Mouse (Mus musculus): Measurements from ENCODE around the gene Il31ra. TPM values are rescaled to one million over a fixed set of nuclear protein-coding genes. Genes with fewer than 3 reads are reported as not detected.
A peak's percentile ranks its signal among the peaks of the same experiment; 100 is the strongest.

The Il31ra gene
- polyA plus RNA-seq, 1 experiment from 2014 or later: 0.06 TPM

DNA sequence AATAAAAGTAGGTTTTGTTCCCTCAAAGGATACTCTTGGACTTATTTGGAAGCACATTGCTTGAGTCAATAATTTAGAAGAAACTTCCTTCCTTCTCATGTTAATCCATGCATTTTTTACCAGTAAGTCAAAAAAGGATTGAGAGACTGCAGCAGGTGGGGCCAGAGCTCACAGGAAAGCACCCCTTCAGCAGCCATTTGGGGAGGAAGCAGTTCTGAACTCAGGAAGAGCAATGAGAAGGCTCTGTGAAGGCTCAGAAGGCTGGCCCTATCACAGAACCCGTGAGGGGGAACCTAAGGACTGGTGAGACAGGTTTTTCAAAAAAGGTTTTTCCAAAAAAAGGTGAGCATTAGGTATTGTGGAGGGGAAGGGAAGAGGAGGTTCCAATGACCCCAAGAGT lies 79.6 kb downstream of the Il31ra start:
- Histone ChIP-seq H3K27me3 (ENCODE audit: insufficient read depth, low read length) (no peaks in the 10 kb centered on the region), H3K27ac (ENCODE audit: low read depth) (no peak overlapping the region), H3K4me1 (ENCODE audit: insufficient read depth) (no peaks in the 10 kb centered on the region), H3K4me2 (ENCODE audit: low read depth, low read length) (no peak overlapping the region), H3K4me3 (ENCODE audit: low read depth, low read length) (no peak overlapping the region), H3K9me3 (ENCODE audit: low read length) (no peaks in the 10 kb centered on the region), H3K36me3 (replicated peaks; ENCODE audit: insufficient read depth, low read length) (no peaks in the 10 kb centered on the region), H3K9ac (replicated peaks) (no peak overlapping the region)
- DNase-seq: no peak
- no peak for ATAC-seq
- WGBS (ENCODE audit: insufficient replicate concordance): 32% methylated on average over 1 of the region's 1 CpGs
- TF ChIP-seq EP300 (IDR thresholded peaks at IDR 0.05; ENCODE audit: low read depth) (no peak), CTCF (IDR thresholded peaks at IDR 0.05; ENCODE audit: low read depth) (no peak)

DNA sequence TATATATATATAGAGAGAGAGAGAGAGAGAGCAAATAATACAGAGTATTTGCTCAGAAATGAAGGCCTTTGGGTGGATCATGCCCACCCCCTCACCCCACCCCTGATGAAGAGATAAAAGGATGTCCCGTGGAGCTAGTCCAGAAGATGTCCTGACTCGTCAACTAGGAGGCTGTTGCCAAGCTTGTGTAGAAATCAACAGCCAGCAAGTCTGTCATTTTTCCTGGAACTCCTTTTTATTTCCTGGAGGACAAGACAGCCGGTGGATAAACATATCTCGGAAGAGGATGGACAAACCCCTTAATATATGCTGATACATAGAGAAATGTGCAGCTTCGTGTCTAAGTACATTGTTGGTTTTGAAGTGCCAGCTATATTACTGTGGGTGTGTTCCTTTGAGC lies 81.3 kb downstream of the Il31ra start:
- DNase-seq: no peak

DNA sequence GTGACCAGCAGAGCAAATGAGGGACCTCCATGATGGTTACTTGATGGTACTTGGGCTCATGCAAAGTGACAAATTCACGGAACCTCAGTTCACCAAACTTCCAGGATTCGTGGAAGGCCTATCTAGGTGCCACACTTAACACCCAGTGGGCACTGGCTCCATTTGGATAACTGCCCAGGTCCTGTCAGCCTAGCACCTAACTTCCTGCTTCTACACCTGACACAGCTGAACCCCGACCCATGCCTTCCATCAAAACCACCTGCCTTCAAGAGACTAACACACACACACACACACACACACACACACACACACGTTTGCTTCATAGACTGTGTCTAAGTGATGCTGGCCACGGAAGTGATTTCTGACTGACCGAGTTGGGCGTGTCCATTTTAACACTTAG lies 82.3 kb downstream of the Il31ra start:
- Histone ChIP-seq H3K4me3 (ENCODE audit: low read depth, low read length) (no peak overlapping the region), H3K27me3 (ENCODE audit: insufficient read depth, low read length) (no peaks in the 10 kb centered on the region), H3K4me1 (ENCODE audit: insufficient read depth) (no peaks in the 10 kb centered on the region), H3K36me3 (replicated peaks; ENCODE audit: insufficient read depth, low read length) (no peaks in the 10 kb centered on the region), H3K9me3 (ENCODE audit: low read length) (no peaks in the 10 kb centered on the region), H3K4me2 (ENCODE audit: low read depth, low read length) (no peak overlapping the region), H3K27ac (ENCODE audit: low read depth) (no peak overlapping the region), H3K9ac (replicated peaks) (no peak overlapping the region)
- TF ChIP-seq CTCF (IDR thresholded peaks at IDR 0.05; ENCODE audit: low read depth) (no peak), EP300 (IDR thresholded peaks at IDR 0.05; ENCODE audit: low read depth) (no peak)
- ATAC-seq (no peak), DNase-seq (no peak)
- 68% methylated on average over 7 of the region's 7 CpGs for WGBS (ENCODE audit: insufficient replicate concordance)

More for the DNA sequence above, 81.3 kb downstream of the Il31ra start:
- Histone ChIP-seq H3K9ac (replicated peaks) (no peak overlapping the region), H3K36me3 (replicated peaks; ENCODE audit: insufficient read depth, low read length) (no peaks in the 10 kb centered on the region), H3K4me2 (ENCODE audit: low read depth, low read length) (no peak overlapping the region), H3K4me3 (ENCODE audit: low read depth, low read length) (no peak overlapping the region), H3K27ac (ENCODE audit: low read depth) (no peak overlapping the region), H3K27me3 (ENCODE audit: insufficient read depth, low read length) (no peaks in the 10 kb centered on the region), H3K9me3 (ENCODE audit: low read length) (no peaks in the 10 kb centered on the region), H3K4me1 (ENCODE audit: insufficient read depth) (no peaks in the 10 kb centered on the region)
- 50% methylated on average over 5 of the region's 5 CpGs for WGBS (ENCODE audit: insufficient replicate concordance)
- TF ChIP-seq CTCF (IDR thresholded peaks at IDR 0.05; ENCODE audit: low read depth): no peak
- 0 out of 2 replicates have a peak, but pooled peaks have one; percentile 14 for TF ChIP-seq EP300 (IDR thresholded peaks at IDR 0.05; ENCODE audit: low read depth)
- no peak for ATAC-seq

DNA sequence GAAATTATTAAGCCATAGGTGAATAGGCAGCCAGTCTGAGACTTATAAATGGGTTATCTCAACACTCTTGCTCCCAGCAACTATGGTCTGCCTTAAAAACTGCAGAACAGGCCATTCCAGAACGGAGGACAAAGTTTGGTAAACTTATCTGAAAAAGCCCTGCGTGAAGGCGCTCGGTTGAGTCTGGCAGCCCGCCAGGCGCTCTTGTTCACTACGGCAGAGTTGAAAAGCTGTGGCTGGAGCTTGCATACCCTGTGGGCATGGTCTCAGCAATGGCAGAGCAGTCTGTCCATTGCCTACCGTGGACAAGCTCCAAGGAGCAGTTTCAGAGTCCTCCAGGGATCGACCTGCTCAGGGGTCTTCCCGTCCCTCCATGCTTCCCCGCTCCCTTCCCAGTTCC lies 82.9 kb downstream of the Il31ra start:
- TF ChIP-seq CTCF (IDR thresholded peaks at IDR 0.05; ENCODE audit: low read depth): no peak
- no peak for TF ChIP-seq EP300 (IDR thresholded peaks at IDR 0.05; ENCODE audit: low read depth)
- Histone ChIP-seq H3K4me1 (ENCODE audit: insufficient read depth) (no peaks in the 10 kb centered on the region), H3K4me2 (ENCODE audit: low read depth, low read length) (no peak overlapping the region), H3K27me3 (ENCODE audit: insufficient read depth, low read length) (no peaks in the 10 kb centered on the region), H3K9ac (replicated peaks) (no peak overlapping the region), H3K36me3 (replicated peaks; ENCODE audit: insufficient read depth, low read length) (peaks cover 5% of the 10 kb centered on the region), H3K27ac (ENCODE audit: low read depth) (no peak overlapping the region), H3K9me3 (ENCODE audit: low read length) (no peaks in the 10 kb centered on the region), H3K4me3 (ENCODE audit: low read depth, low read length) (no peak overlapping the region)
- DNase-seq (no peak), ATAC-seq (no peak)
- 75% methylated on average over 11 of the region's 11 CpGs for WGBS (ENCODE audit: insufficient replicate concordance)

DNA sequence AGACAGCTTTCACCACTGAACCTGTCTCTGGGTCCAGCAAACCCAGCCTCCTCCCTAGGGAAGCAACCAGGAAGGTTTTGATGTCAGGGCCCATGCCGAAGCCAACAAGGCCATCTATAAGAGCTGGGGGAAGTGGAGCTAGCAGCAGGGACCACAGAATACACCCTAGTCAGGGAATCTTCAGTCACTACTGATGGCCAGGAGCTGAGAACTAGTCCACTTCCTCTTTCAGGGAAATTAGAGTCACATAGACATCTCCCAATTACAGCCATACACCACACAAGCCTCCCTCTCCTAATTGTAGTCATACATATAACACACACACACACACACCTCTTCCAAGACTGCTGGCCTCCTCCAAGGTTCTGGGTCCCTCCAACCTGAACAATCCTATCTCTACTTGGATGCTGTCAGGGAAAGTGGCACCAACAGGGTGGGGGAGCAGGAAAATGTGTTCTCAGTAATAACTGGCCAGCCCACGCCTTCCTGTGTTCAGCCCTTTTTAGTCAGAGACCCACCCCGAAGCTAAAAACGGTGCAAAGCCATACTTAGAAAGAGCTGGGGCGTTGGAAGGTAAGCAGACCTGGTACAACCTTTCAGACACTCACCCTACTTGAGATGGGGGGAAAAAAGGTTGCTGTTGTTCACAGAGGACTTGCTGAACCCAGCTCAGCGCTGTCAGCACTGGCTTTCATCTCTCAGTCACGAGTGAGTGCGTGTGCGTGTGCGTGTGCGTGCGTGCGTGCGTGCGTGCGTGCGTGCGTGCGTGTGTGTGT lies 83.5 kb downstream of the Il31ra start:
- DNase-seq (no peak), ATAC-seq (peak; percentile 11; the same call in 1 of the 2 replicates)
- Histone ChIP-seq H3K27ac (ENCODE audit: low read depth) (no peak overlapping the region), H3K36me3 (replicated peaks; ENCODE audit: insufficient read depth, low read length) (peaks cover 11% of the 10 kb centered on the region), H3K9me3 (ENCODE audit: low read length) (no peaks in the 10 kb centered on the region), H3K27me3 (ENCODE audit: insufficient read depth, low read length) (no peaks in the 10 kb centered on the region), H3K4me3 (ENCODE audit: low read depth, low read length) (no peak overlapping the region), H3K9ac (replicated peaks) (no peak overlapping the region), H3K4me1 (ENCODE audit: insufficient read depth) (no peaks in the 10 kb centered on the region), H3K4me2 (ENCODE audit: low read depth, low read length) (no peak overlapping the region)
- no peak for TF ChIP-seq CTCF (IDR thresholded peaks at IDR 0.05; ENCODE audit: low read depth)
- TF ChIP-seq EP300 (IDR thresholded peaks at IDR 0.05; ENCODE audit: low read depth): no peak
- WGBS (ENCODE audit: insufficient replicate concordance): 86% methylated on average over 19 of the region's 19 CpGs

DNA sequence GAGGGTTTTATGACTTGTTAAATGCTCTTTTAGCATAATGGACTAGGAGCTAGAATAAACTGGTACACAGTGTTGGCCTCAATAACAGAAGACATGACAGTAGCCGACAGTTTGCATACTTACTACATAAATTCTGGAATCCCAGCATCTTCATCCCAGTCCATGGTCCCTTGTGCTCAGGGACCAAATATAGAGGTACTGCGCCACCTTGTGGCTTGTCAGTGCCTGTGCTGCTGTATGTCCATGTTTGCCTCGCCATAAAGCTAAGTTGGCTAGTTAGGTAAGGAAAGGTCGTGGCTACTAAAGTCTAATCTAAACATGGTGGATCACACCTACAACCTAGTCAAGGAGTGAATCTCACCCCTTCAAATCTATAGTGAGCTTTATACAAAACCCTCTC lies 84.7 kb downstream of the Il31ra start:
- WGBS (ENCODE audit: insufficient replicate concordance): 16% methylated on average over 4 of the region's 4 CpGs
- Histone ChIP-seq H3K4me3 (ENCODE audit: low read depth, low read length) (no peak overlapping the region), H3K27ac (ENCODE audit: low read depth) (no peak overlapping the region), H3K4me2 (ENCODE audit: low read depth, low read length) (no peak overlapping the region), H3K36me3 (replicated peaks; ENCODE audit: insufficient read depth, low read length) (peaks cover 22% of the 10 kb centered on the region), H3K9me3 (ENCODE audit: low read length) (no peaks in the 10 kb centered on the region), H3K27me3 (ENCODE audit: insufficient read depth, low read length) (no peaks in the 10 kb centered on the region), H3K4me1 (ENCODE audit: insufficient read depth) (no peaks in the 10 kb centered on the region), H3K9ac (replicated peaks) (no peak overlapping the region)
- TF ChIP-seq CTCF (IDR thresholded peaks at IDR 0.05; ENCODE audit: low read depth) (peak; percentile 94), EP300 (IDR thresholded peaks at IDR 0.05; ENCODE audit: low read depth) (no peak)
- DNase-seq: peak; percentile 72
- ATAC-seq: peak; percentile 69
